Mouse (Mus musculus): ENCODE measurements around the gene Bpifa2. TPM values are rescaled to one million over a fixed set of nuclear protein-coding genes. Genes with fewer than 3 reads are reported as not detected.

Gene Bpifa2
- polyA plus RNA-seq (2012; rRNA removed), result not detected in 2 replicates

GRCm38 (mm10) chr2:154007965-154008364 is at the start of gene Bpifa2:
Gene Bpifa2 (plus strand): TSS chr2:154008265.

GRCm38 (mm10) chr2:153974582-153974981 is 33.5 kb upstream of the Bpifa2 start, which contains the start of gene Bpifa6:
Gene Bpifa6 (plus strand): TSS chr2:153974945.

Other genes starting within 250 kb of the Bpifa2 start
- 0.09 and 0.16 TPM in 2 replicates for gene Efcab8, start 228.3 kb upstream of the Bpifa2 start, polyA plus RNA-seq (2012; rRNA removed)
- not detected in 2 replicates for gene Sun5, start 137.2 kb upstream of the Bpifa2 start, polyA plus RNA-seq (2012; rRNA removed)
- 0.07 and 0.16 TPM in 2 replicates for gene Bpifb2, start 133.2 kb upstream of the Bpifa2 start, polyA plus RNA-seq (2012; rRNA removed)
- 0.09 TPM in 1 of 2 replicates, not detected in the other for gene Bpifb6, start 107.9 kb upstream of the Bpifa2 start, polyA plus RNA-seq (2012; rRNA removed)
- gene Bpifb3, start 90.0 kb upstream of the Bpifa2 start, polyA plus RNA-seq (2012; rRNA removed), result not detected in 2 replicates
- gene Bpifb4, start 70.1 kb upstream of the Bpifa2 start, polyA plus RNA-seq (2012; rRNA removed), result 0.05 and 0.27 TPM in 2 replicates
- gene Bpifa6, start 33.3 kb upstream of the Bpifa2 start, polyA plus RNA-seq (2012; rRNA removed), result not detected in 2 replicates
- gene Bpifa3, start 122.1 kb downstream of the Bpifa2 start, polyA plus RNA-seq (2012; rRNA removed), result not detected in 2 replicates
- gene Bpifa1, start 134.6 kb downstream of the Bpifa2 start, polyA plus RNA-seq (2012; rRNA removed), result 0.11 and 1.3 TPM in 2 replicates
- not detected in 2 replicates for gene Bpifa5, start 154.3 kb downstream of the Bpifa2 start, polyA plus RNA-seq (2012; rRNA removed)
- 0.32 and 0.39 TPM in 2 replicates for gene Bpifb1, start 182.6 kb downstream of the Bpifa2 start, polyA plus RNA-seq (2012; rRNA removed)
- gene Bpifb5, start 215.5 kb downstream of the Bpifa2 start, polyA plus RNA-seq (2012; rRNA removed), result 0.16 and 0.23 TPM in 2 replicates
- gene Bpifb9a, start 249.6 kb downstream of the Bpifa2 start, polyA plus RNA-seq (2012; rRNA removed), result 0.35 TPM in 1 of 2 replicates, not detected in the other

Data from central nervous system, embryonic 18 days (tissue).